Mouse (Mus musculus) lung, adult 2 months (tissue): ENCODE measurements around the gene Pex3. TPM values are rescaled to one million over a fixed set of nuclear protein-coding genes. Genes with fewer than 3 reads are reported as not detected.
A peak's percentile ranks its signal among the peaks of the same experiment; 100 is the strongest.
"Not testable (repeated sequence)": the region's sequence is repeated elsewhere in the genome, so short reads cannot be mapped to it uniquely, and the experiment has no call there.

ENCODE experiments used
- DNase-seq: peaks from one replicate; pipeline ENCODE4 v3.0.0; 2022
- H3K4me1 ChIP-seq: fragments of 200-500 bp; 2 replicates; pipeline ENCODE4 v1.6.1; 2011; ENCODE audit warnings: low read length; ENCODE audit not compliant: control insufficient read depth, insufficient read depth
- H3K4me3 ChIP-seq: fragments of 200-500 bp; replicated peaks from 2 replicates; pipeline ENCODE3; 2011; ENCODE audit warnings: low read depth, mild to moderate bottlenecking, control low read depth, low read length; ENCODE audit errors: extremely low read depth
- CTCF ChIP-seq: fragments of 200-500 bp; IDR thresholded peaks from 2 replicates; pipeline ENCODE4 v1.5.1; 2011; ENCODE audit warnings: mild to moderate bottlenecking, low read length, control low read depth; ENCODE audit not compliant: insufficient read depth
- POLR2A ChIP-seq: fragments of 200-500 bp; IDR thresholded peaks from 2 replicates; pipeline ENCODE4 v1.6.1; 2011; ENCODE audit warnings: low read depth, mild to moderate bottlenecking, control low read depth, low read length, borderline replicate concordance; ENCODE audit errors: extremely low read depth
- WGBS: fragments of 180-500 bp; shearing (Covaris S2); methylation state at CpG from one replicate; pipeline ENCODE4 v1.1.7; 2018; 5-methylcytosine and 5-hydroxymethylcytosine counted together
- polyA plus RNA-seq: library from polyadenylated mRNA; depleted of rRNA; stranded (reverse); fragments of >200 nt; gene quantifications from 2 replicates; pipeline ENCODE4 v1.2.3, GENCODE M21; 2012

Gene Pex3
- polyA plus RNA-seq, 1 experiment: 12.0 TPM

DNA sequence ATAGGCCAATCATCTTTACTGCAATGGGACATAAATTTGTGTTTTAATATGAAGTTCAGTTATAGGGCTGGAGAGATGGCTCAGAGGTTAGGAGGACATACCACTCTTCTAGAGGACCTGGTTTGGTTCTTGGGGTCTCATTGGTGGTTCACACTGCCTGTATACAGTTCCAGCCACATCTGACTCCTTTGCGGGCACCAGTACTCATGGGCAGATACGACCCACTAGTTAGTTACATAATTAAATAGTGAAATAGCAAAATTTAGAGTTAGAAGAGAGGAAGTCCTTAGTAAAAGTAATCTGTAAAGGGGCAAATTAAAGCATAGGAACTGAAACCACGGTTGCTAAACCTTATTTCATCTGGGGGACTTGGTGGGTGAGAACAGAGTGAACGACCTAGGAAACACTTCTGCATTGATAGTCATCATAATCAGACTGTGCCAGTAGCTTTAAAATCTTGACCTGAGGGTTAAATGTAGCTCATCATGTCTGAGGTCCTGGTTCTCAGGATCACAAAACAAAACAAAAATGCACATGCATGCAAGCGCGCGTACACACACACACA is 13.1 kb downstream of the Pex3 start:
- no peak for TF ChIP-seq POLR2A
- no peak for TF ChIP-seq CTCF
- WGBS: 91% methylated on average over 7 of the region's 7 CpGs
- H3K4me3 ChIP-seq: no peak overlapping the region
- H3K4me1 ChIP-seq: no peaks in the 10 kb centered on the region
- DNase-seq: no peak

DNA sequence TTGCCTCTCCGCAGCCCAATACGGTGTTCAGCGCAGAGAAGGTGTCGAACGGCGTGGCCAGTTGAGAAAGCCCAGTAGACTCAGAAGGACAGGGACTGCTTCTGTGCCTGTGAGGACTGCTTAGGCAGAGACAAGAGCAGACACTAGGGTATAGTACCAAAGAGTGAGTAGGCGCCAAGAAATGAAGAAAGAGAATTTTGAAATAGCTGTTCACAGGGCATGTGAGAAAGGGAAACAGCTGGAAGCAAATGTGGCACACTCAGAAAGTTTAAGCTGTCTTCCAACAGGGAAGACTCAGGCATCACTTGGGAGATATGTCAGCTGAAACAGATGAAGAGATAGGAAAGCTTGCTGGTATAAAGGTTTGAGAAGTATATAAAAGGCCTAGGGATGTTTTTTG is 16.2 kb downstream of the Pex3 start:
- Histone ChIP-seq H3K4me3 (no peak overlapping the region), H3K4me1 (no peaks in the 10 kb centered on the region)
- WGBS: 88% methylated on average over 7 of the region's 7 CpGs
- TF ChIP-seq POLR2A (no peak), CTCF (no peak)
- no peak for DNase-seq

DNA sequence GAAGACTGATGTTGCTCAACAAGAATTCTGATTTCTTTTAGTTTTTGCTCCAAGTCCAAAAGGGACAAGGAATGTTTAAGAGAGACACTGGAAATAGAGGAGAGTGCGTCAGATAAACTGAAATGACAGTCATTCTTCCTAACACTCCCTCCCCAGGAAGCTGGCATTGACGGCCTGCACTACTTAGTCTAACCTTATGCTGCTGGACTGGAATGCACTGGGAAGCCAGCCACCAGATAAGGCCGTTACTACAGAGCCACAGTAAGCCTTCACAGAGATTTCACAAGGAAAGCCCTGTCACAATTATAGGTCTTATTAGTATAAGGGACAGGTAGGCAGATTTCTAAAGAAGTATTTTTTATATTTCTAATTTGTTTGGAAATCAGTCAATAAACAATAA is 18.2 kb downstream of the Pex3 start:
- DNase-seq: no peak
- TF ChIP-seq POLR2A: no peak
- no peak overlapping the region for H3K4me3 ChIP-seq
- WGBS: 59% methylated on average over 3 of the region's 3 CpGs
- H3K4me1 ChIP-seq: no peaks in the 10 kb centered on the region

DNA sequence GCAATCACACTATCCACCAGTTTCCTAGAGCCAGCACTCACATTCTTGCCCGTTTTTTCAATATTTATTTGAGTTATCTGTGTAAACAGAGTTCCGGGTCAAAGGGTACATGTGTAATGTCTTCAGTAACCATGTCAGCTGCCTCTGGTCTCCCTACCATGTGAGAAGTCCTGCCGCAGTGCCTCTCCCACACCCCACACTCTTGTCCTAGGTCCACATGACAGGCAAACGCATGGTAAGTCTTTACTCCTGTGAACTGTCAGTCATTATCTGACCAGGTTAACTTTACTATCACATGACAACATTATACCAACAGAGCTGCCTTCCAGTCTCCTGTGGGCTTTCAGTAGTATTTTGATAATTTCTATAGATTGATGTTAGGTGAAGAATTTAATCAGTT is 24.8 kb downstream of the Pex3 start:
- no peak overlapping the region for H3K4me3 ChIP-seq
- TF ChIP-seq POLR2A (no peak), CTCF (no peak)
- 68% methylated on average over 4 of the region's 4 CpGs for WGBS
- no peaks in the 10 kb centered on the region for H3K4me1 ChIP-seq
- no peak for DNase-seq

GRCm38 (mm10) chr10:13521857-13522256 is 31.1 kb downstream of the Pex3 start:
- DNase-seq: no peak
- Histone ChIP-seq H3K4me3 (no peak overlapping the region), H3K4me1 (no peaks in the 10 kb centered on the region)
- no peak for TF ChIP-seq POLR2A
- TF ChIP-seq CTCF: no peak
- 52% methylated on average over 4 of the region's 4 CpGs for WGBS

DNA sequence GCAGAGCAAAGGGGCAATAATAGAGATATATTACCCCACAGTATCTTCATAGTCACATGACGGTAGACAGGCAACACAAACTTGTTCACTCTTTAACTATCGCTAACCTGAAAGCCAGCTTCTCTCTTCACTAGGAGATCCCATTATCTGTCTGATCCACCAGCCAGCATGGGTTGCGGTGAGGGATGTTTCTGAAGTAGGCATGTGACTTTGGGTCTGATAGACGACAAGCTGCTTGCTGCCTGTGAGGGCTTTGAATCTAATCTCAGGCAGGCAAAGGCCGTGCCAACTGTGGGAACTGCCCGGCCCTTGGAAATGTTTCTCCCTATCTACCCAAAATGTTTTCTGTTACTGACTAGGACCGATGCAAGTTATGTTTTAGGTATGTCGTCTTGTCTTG is 50.6 kb downstream of the Pex3 start:
- DNase-seq: no peak
- Histone ChIP-seq H3K4me1 (peaks cover 4% of the 10 kb centered on the region; the same call in 1 of the 2 replicates), H3K4me3 (no peak overlapping the region)
- WGBS: 83% methylated on average over 8 of the region's 8 CpGs
- no peak for TF ChIP-seq CTCF
- TF ChIP-seq POLR2A: no peak

GRCm38 (mm10) chr10:13501533-13501932 is 51.4 kb downstream of the Pex3 start:
- not testable (repeated sequence) for H3K4me1 ChIP-seq, DNase-seq
- WGBS: 51% methylated on average over 4 of the region's 4 CpGs

GRCm38 (mm10) chr10:13500938-13501496 is 51.9 kb downstream of the Pex3 start:
- DNase-seq: peak; percentile 86
- Histone ChIP-seq H3K4me1 (peaks cover 4% of the 10 kb centered on the region; the same call in 1 of the 2 replicates), H3K4me3 (peak overlapping the region; percentile 92)
- under 1% methylated on average over 29 of the region's 30 CpGs for WGBS
- TF ChIP-seq POLR2A: peak; percentile 64; the same call in 1 of the 2 replicates
- TF ChIP-seq CTCF: no peak

More at GRCm38 (mm10) chr10:13501533-13501932, 51.4 kb downstream of the Pex3 start:
- peak overlapping the region; percentile 45 for H3K4me3 ChIP-seq

DNA sequence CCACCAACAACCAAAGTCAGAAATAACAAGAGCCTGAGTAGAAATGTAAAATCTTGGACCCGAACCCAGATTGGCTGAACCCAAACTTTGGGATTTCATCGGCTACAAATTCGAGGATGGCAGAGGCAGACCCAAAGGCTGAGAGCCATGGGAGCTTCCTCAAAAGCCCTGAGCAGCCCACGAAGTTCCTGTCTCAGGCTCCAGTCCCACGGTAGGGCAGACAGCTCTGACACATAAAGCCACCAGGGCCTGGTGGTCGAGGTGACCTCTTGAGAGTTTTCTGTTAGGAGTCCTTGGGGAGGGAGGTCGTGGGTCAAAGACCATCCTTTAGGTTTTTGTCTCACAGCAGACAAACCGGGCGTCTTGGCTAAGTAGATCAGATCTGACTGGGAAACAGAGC is 52.5 kb downstream of the Pex3 start:
- Histone ChIP-seq H3K4me3 (peak overlapping the region; percentile 23), H3K4me1 (peaks cover 4% of the 10 kb centered on the region; the same call in 1 of the 2 replicates)
- TF ChIP-seq POLR2A: no peak
- TF ChIP-seq CTCF: no peak
- no peak for DNase-seq
- WGBS: 39% methylated on average over 9 of the region's 9 CpGs

DNA sequence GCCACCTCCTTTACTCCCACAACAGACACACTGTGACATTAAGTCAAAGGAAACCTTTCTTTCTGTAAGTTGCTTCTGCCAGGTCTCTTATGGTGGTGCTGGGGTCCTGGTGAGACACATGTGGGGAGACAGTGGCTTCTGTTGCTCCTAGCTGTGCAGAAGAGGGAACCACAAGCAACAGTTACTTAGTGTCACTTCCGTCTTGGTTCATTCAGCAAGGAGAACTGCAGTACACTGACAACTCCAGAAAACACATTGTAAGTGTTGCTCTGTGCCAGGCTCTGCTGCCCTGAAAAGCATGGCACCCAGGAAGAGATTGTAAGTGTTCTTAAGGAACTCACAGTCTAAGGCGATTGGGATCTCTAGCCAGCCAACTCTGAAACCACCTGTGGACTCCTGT is 53.6 kb downstream of the Pex3 start, which contains the start of gene Fuca2:
Gene Fuca2 (plus strand): TSS at position 210 of the 400 bp plus-strand sequence.
- no peak for TF ChIP-seq POLR2A
- H3K4me3 ChIP-seq: no peak within 1 kb of the TSS
- WGBS: 77% methylated on average over 2 of the region's 2 CpGs
- no peak for DNase-seq
- H3K4me1 ChIP-seq: peaks cover 4% of the 10 kb centered on the region; the same call in 1 of the 2 replicates
